Mouse (Mus musculus) heart, adult 2 months (tissue): Measurements from ENCODE around the gene Zfp706. TPM values are rescaled to one million over a fixed set of nuclear protein-coding genes. Genes with fewer than 3 reads are reported as not detected.

Experiments
- DNase-seq, 2 experiments: peaks; one replicate each; pipeline ENCODE4 v3.0.0; 2021
- H3K27ac ChIP-seq: fragments of 200-600 bp; 2 replicates; pipeline ENCODE4 v1.8.1; 2022
- H3K27me3 ChIP-seq: fragments of 200-500 bp; 2 replicates; pipeline ENCODE4 v1.6.1; 2012; ENCODE audit warnings: mild to moderate bottlenecking, low read length, inconsistent platforms, mixed read lengths; ENCODE audit not compliant: control insufficient read depth, insufficient read depth
- H3K36me3 ChIP-seq: fragments of 200-500 bp; 2 replicates; pipeline ENCODE4 v1.6.1; 2012; ENCODE audit warnings: low read length, inconsistent platforms; ENCODE audit not compliant: control insufficient read depth, insufficient read depth
- H3K4me1 ChIP-seq: fragments of 200-500 bp; 2 replicates; pipeline ENCODE4 v1.6.1; 2011; ENCODE audit warnings: low read length; ENCODE audit not compliant: control insufficient read depth, insufficient read depth
- H3K4me3 ChIP-seq: fragments of 200-600 bp; 2 replicates; pipeline ENCODE4 v1.8.1; 2022
- H3K79me2 ChIP-seq: fragments of 200-500 bp; replicated peaks from 2 replicates; pipeline ENCODE4 v1.6.1; 2012; ENCODE audit warnings: mild to moderate bottlenecking, inconsistent platforms, low read length, moderate library complexity, mixed read lengths; ENCODE audit not compliant: control insufficient read depth, insufficient read depth
- H3K9ac ChIP-seq: fragments of 200-500 bp; 2 replicates; pipeline ENCODE4 v1.6.1; 2012; ENCODE audit warnings: low read depth, mild to moderate bottlenecking, control low read depth, inconsistent platforms, low read length, mixed read lengths
- CTCF ChIP-seq: fragments of 200-600 bp; IDR thresholded peaks from 2 replicates; pipeline ENCODE4 v1.8.1; 2022; ENCODE audit warnings: antibody characterized with exemption, mild to moderate bottlenecking, moderate library complexity
- EP300 ChIP-seq: fragments of 200-500 bp; IDR thresholded peaks from 2 replicates; pipeline ENCODE4 v1.6.1; 2011; ENCODE audit warnings: low read depth, low read length, control low read depth; ENCODE audit not compliant: insufficient read depth
- POLR2A ChIP-seq: fragments of 200-500 bp; IDR thresholded peaks from 2 replicates; pipeline ENCODE4 v1.6.1; 2011; ENCODE audit warnings: mild to moderate bottlenecking, low read depth, low read length, control low read depth; ENCODE audit not compliant: insufficient read depth
- WGBS: fragments of 180-500 bp; shearing (Covaris S2); methylation state at CpG from one replicate; pipeline ENCODE4 v1.1.7; 2018; 5-methylcytosine and 5-hydroxymethylcytosine counted together
- intact Hi-C: fragments of 180-260 bp; cut with DNase I; formaldehyde crosslinking; loops from one replicate; pipeline ENCODE4 v1.15.1; 2025
- polyA plus RNA-seq: library from polyadenylated mRNA; depleted of rRNA; stranded (reverse); fragments of >200 nt; gene quantifications from 2 replicates; pipeline ENCODE4 v1.2.3, GENCODE M21; 2012
- total RNA-seq, 2 experiments: library from RNA; stranded (reverse); gene quantifications; 2 replicates each; pipeline ENCODE4 v1.2.3; 2021

The Zfp706 gene
- total and polyA plus RNA-seq, 3 experiments: 61.1 to 240 (median 205) TPM

DNA sequence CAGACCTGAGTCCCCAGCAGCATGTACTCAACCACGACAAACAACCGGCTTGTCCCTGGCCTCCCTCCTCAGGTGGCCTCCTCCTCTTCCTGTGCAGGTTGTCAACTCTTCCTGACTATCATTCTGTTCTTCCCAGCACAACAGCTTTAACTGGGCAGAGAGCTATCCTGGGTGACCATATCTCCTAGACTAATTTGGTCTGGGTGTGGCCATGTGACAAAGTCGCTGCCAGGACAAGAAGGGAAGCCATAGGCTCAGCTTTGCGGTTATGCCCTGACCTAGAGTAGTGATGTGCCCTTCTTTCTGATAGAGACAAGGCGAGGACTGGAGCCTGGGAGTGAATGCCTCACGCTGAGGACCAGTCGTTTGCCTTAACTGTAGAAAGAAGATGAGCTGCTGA, 33.9 kb downstream of the Zfp706 start:
- Histone ChIP-seq H3K4me1 (no peaks in the 10 kb centered on the region; the same call in 1 of the 2 replicates), H3K9ac (no peak overlapping the region), H3K4me3 (no peak overlapping the region), H3K36me3 (no peaks in the 10 kb centered on the region), H3K79me2 (no peaks in the 10 kb centered on the region), H3K27ac (peak overlapping the region; percentile 64), H3K27me3 (no peaks in the 10 kb centered on the region)
- 57% methylated on average over 7 of the region's 7 CpGs for WGBS
- intact Hi-C loops: no loop called here
- peak in 1 of 2 experiments; percentile 48 for DNase-seq
- TF ChIP-seq CTCF (no peak), EP300 (no peak), POLR2A (no peak)

DNA sequence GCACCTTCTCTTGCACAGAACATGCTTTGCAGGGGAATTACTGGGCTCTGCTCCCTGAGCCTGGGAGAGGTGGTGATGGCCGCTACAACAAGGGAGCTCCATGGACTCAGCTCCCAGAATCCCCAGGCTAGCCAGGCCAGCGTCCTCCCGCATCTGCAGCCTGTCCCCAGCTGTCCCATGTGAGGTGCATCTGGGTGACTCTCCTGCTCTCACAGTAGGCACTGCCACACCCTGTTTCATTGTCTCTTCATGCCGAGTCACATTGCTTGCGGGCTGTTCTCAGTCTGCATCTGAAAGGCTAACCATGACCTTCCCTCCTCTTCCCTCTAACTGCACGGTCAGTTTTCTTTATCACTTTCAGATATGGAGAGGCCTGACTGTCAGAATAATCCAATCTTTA, 34.3 kb downstream of the Zfp706 start:
- DNase-seq: no peak
- Histone ChIP-seq H3K9ac (no peak overlapping the region), H3K4me1 (no peaks in the 10 kb centered on the region; the same call in 1 of the 2 replicates), H3K27me3 (no peaks in the 10 kb centered on the region), H3K36me3 (no peaks in the 10 kb centered on the region), H3K79me2 (no peaks in the 10 kb centered on the region), H3K27ac (peak overlapping the region; percentile 64), H3K4me3 (no peak overlapping the region)
- intact Hi-C loops: no loop called here
- 54% methylated on average over 6 of the region's 6 CpGs for WGBS
- TF ChIP-seq POLR2A (no peak), CTCF (no peak), EP300 (no peak)

DNA sequence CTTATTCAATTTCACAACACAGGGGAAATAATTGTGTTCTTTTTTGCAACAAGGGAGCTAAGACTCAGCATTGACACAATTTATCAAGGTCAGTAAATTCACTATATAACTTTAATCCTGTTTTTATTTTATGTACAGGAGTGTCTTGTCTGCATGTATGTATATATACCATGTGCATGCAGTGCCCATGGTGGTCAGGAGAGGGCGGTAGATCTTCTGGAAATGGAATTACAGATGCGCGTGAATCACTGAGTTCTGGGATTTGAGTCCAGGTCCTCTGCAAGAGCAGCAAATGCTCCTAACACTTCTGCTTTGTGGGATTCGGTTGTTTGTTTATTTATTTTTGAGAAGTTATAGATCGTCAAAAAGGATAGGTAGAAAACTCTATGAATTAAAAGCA, 37.8 kb downstream of the Zfp706 start:
- H3K36me3 ChIP-seq: no peaks in the 10 kb centered on the region
- intact Hi-C loops: no loop called here
- DNase-seq: no peak
- WGBS: 89% methylated on average over 5 of the region's 5 CpGs
- no peak overlapping the region for H3K9ac ChIP-seq
- TF ChIP-seq CTCF: peak; percentile 42
- no peak for TF ChIP-seq EP300
- no peaks in the 10 kb centered on the region; the same call in 1 of the 2 replicates for H3K4me1 ChIP-seq
- no peaks in the 10 kb centered on the region for H3K79me2 ChIP-seq
- no peak overlapping the region for H3K4me3 ChIP-seq
- H3K27ac ChIP-seq: no peak overlapping the region
- H3K27me3 ChIP-seq: no peaks in the 10 kb centered on the region

- Histone ChIP-seq H3K79me2 (no peaks in the 10 kb centered on the region), H3K27me3 (no peaks in the 10 kb centered on the region), H3K36me3 (no peaks in the 10 kb centered on the region), H3K4me3 (no peak overlapping the region), H3K9ac (no peak overlapping the region), H3K4me1 (no peaks in the 10 kb centered on the region), H3K27ac (no peak overlapping the region)
- 38% methylated on average over 1 of the region's 1 CpGs for WGBS
- DNase-seq: no peak
- no peak for TF ChIP-seq EP300
- no peak for TF ChIP-seq CTCF
- no peak for TF ChIP-seq POLR2A
- intact Hi-C loops: no loop called here
Measured at GRCm38 (mm10) chr15:36968295-36968694, 39.3 kb downstream of the Zfp706 start.

DNA sequence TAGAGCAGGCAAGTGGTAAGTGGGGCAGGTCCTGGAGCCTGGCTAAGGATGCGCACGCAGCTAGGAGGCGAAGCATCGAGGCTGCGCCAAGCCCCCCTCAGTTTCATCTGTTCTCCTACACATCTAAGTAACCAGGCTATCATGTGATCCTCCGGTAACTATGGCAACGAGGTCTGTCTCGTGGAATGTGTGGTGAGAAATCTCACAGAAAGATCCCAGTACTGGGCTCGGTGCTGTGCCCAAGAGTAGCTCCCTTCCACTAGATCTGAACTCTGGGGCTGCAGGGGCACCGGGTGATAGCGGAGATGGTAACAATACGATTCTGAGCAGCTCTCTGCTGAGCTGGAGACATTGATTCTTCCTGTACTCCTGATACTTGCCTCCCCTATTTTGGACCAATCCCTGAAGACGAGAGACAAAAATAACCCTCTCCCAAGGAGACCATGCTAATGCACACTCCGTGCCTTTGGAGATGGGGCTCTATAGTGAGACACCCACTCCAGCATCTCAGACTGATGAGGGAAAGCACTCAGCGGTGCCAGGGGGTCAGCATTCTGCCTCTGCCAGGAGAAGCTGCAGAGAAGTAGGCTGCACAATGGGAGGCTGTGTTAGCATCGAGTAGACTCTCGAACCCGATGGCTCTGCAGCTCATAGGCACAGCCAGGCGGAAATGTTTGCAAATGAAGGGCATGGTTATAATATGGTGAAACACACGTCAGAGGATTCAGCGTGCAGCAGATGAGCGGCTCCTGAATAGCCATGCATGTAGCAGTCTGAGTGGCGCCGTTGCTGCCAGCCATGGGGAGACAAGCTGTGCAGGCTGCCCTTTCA, 40.0 kb downstream of the Zfp706 start:
- intact Hi-C loops: no loop called here
- Histone ChIP-seq H3K4me1 (no peaks in the 10 kb centered on the region), H3K9ac (no peak overlapping the region), H3K4me3 (no peak overlapping the region), H3K79me2 (no peaks in the 10 kb centered on the region), H3K27ac (no peak overlapping the region), H3K27me3 (no peaks in the 10 kb centered on the region), H3K36me3 (no peaks in the 10 kb centered on the region)
- no peak for TF ChIP-seq CTCF
- TF ChIP-seq EP300: no peak
- TF ChIP-seq POLR2A: no peak
- no peak for DNase-seq
- 44% methylated on average over 24 of the region's 24 CpGs for WGBS

- intact Hi-C loops: no loop called here
- no peak overlapping the region for H3K27ac ChIP-seq
- H3K79me2 ChIP-seq: no peaks in the 10 kb centered on the region
- H3K27me3 ChIP-seq: no peaks in the 10 kb centered on the region
- DNase-seq: no peak
- H3K4me3 ChIP-seq: no peak overlapping the region
- H3K9ac ChIP-seq: no peak overlapping the region
- H3K36me3 ChIP-seq: no peaks in the 10 kb centered on the region
- WGBS: 42% methylated on average over 7 of the region's 7 CpGs
- TF ChIP-seq CTCF (no peak), POLR2A (no peak), EP300 (no peak)
- H3K4me1 ChIP-seq: no peaks in the 10 kb centered on the region
Measured at GRCm38 (mm10) chr15:36966940-36967339, 40.6 kb downstream of the Zfp706 start.
